Mouse (Mus musculus): ENCODE results near the gene Olfr419.

GRCm38 (mm10) chr1:174247170-174247569 is 4.7 kb downstream of the Olfr419 start:
- TF ChIP-seq CTCF (conservative IDR thresholded peaks at IDR 0.05; ENCODE audit: insufficient read depth, insufficient read length, low read depth, low read length) (no peak), POLR2A (IDR thresholded peaks at IDR 0.05; ENCODE audit: low read depth, low read length) (no peak)

All from kidney, adult 2 months (tissue).